Mouse (Mus musculus) midbrain, postnatal 0 days (tissue): ENCODE measurements at regions not wholly inside any gene's neighbourhood (a gene's known extent, or its start where the extent isn't known, plus 50 kb on each side); places are given as distances from the start of the nearest gene placed in this dataset.

ENCODE experiments used
- ATAC-seq: fragments of 200-750 bp; cut with Nextera tagmentation; 2 replicates; pipeline ENCODE4 v1.8.0; 2017; ENCODE audit warnings: moderate number of reproducible peaks, mild to moderate bottlenecking, moderate TSS enrichment, moderate library complexity; ENCODE audit not compliant: low FRiP score
- DNase-seq: peaks from one replicate; pipeline ENCODE4 v3.0.0-alpha.2; 2015; ENCODE audit warnings: low spot score
- H3K27ac ChIP-seq: fragments of 300-500 bp; sonication (generic); 2 replicates; pipeline ENCODE4 v1.5.1; 2014; ENCODE audit warnings: low read depth, mild to moderate bottlenecking, low read length, mixed read lengths
- H3K27me3 ChIP-seq: fragments of 300-500 bp; sonication (generic); 2 replicates; pipeline ENCODE4 v1.6.1; 2014; ENCODE audit warnings: low read length, control low read depth, mixed read lengths; ENCODE audit not compliant: insufficient read depth
- H3K36me3 ChIP-seq: fragments of 300-500 bp; sonication (generic); 2 replicates; pipeline ENCODE4 v1.6.1; 2014; ENCODE audit warnings: low read length, control low read depth, mixed read lengths; ENCODE audit not compliant: insufficient read depth
- H3K4me1 ChIP-seq: fragments of 300-500 bp; sonication (generic); 2 replicates; pipeline ENCODE4 v1.6.1; 2014; ENCODE audit warnings: mild to moderate bottlenecking, control low read depth, antibody characterized with exemption, low read length, mixed read lengths; ENCODE audit not compliant: insufficient read depth
- H3K4me2 ChIP-seq: fragments of 300-500 bp; sonication (generic); 2 replicates; pipeline ENCODE4 v1.6.1; 2014; ENCODE audit warnings: low read depth, mild to moderate bottlenecking, low read length, mixed read lengths; ENCODE audit not compliant: poor library complexity, severe bottlenecking
- H3K4me3 ChIP-seq: fragments of 300-500 bp; sonication (generic); 2 replicates; pipeline ENCODE4 v1.5.1; 2014; ENCODE audit warnings: low read depth, mild to moderate bottlenecking, low read length, moderate library complexity
- H3K9ac ChIP-seq: fragments of 300-500 bp; sonication (generic); replicated peaks from 2 replicates; pipeline ENCODE4 v1.6.1; 2014; ENCODE audit warnings: mild to moderate bottlenecking, low read length, moderate library complexity, mixed read lengths; ENCODE audit not compliant: poor library complexity, severe bottlenecking
- H3K9me3 ChIP-seq: fragments of 300-500 bp; sonication (generic); 2 replicates; pipeline ENCODE4 v1.6.1; 2016; ENCODE audit warnings: low read length, control low read depth
- CTCF ChIP-seq: IDR thresholded peaks from 2 replicates; pipeline ENCODE4 v1.5.1; 2016; ENCODE audit warnings: antibody characterized with exemption, mild to moderate bottlenecking
- WGBS: fragments of 180-500 bp; shearing (Covaris S2); extraction: QIAGEN DNeasy Blood & Tissue Kit; methylation state at CpG from one replicate; pipeline ENCODE4 v1.1.7; 2014; 5-methylcytosine and 5-hydroxymethylcytosine counted together

DNA sequence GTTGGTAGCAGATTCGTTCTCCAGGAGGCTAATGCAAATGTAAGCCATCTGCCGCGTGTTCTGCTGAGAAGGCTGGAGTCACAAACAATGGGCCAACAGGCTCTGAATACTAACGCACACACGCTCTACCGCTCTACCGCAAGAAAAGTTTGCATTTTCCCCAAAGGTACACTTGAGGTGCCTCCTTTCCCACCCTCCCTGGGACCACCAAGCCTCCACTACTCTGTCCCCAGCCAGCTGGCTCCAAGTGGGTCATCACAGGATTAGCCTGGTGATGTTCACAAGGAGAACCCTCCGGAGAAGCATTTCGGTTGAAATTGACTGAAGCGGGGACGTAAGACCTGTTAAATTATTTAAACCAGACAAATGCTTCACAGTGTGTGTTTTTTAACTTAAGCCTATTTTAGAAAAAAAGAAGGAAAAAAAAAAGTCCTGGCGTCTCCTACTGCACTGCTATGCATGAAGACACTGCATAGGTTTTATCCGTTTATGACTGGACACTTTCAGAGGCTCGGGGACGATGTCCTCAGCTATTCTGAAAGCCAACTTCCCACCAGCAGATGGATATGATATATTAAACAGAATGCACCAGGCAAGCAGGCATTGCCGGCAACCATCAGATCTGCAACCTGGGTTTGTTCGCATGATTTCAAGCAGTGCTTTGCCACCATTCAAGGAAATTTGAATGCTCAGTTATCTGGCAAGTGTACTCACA lies 187.8 kb downstream of the Rwdd3 start:
- Histone ChIP-seq H3K4me1 (no peaks in the 10 kb centered on the region), H3K9ac (no peak overlapping the region), H3K9me3 (no peaks in the 10 kb centered on the region), H3K27ac (no peak overlapping the region), H3K4me2 (peak overlapping the region; percentile 47), H3K4me3 (peak overlapping the region; percentile 20; the same call in 1 of the 2 replicates), H3K27me3 (no peaks in the 10 kb centered on the region), H3K36me3 (no peaks in the 10 kb centered on the region)
- 19% methylated on average over 17 of the region's 17 CpGs for WGBS
- peak; percentile 47; the same call in 1 of the 2 replicates for ATAC-seq
- TF ChIP-seq CTCF = no peak
- peak; percentile 60 for DNase-seq

- WGBS = 21% methylated on average over 10 of the region's 10 CpGs
- Histone ChIP-seq H3K27ac (no peak overlapping the region), H3K4me1 (no peaks in the 10 kb centered on the region), H3K27me3 (no peaks in the 10 kb centered on the region), H3K4me2 (peak overlapping the region; percentile 47), H3K4me3 (no peak overlapping the region), H3K9ac (no peak overlapping the region), H3K9me3 (no peaks in the 10 kb centered on the region), H3K36me3 (no peaks in the 10 kb centered on the region)
- DNase-seq (peak; percentile 35), ATAC-seq (no peak)
- no peak for TF ChIP-seq CTCF
These were observed 188.5 kb downstream of the Rwdd3 start for GRCm38 (mm10) chr3:120982795-120983555.

GRCm38 (mm10) chr3:120982218-120982617 lies 189.3 kb downstream of the Rwdd3 start:
- WGBS = 46% methylated on average over 4 of the region's 4 CpGs
- no peak for ATAC-seq
- no peak overlapping the region for H3K4me2 ChIP-seq
- H3K9ac ChIP-seq = no peak overlapping the region
- no peak overlapping the region for H3K4me3 ChIP-seq
- no peaks in the 10 kb centered on the region for H3K36me3 ChIP-seq
- no peak for TF ChIP-seq CTCF
- no peaks in the 10 kb centered on the region for H3K4me1 ChIP-seq
- H3K27me3 ChIP-seq = no peaks in the 10 kb centered on the region
- no peaks in the 10 kb centered on the region for H3K9me3 ChIP-seq
- DNase-seq = no peak
- H3K27ac ChIP-seq = no peak overlapping the region

DNA sequence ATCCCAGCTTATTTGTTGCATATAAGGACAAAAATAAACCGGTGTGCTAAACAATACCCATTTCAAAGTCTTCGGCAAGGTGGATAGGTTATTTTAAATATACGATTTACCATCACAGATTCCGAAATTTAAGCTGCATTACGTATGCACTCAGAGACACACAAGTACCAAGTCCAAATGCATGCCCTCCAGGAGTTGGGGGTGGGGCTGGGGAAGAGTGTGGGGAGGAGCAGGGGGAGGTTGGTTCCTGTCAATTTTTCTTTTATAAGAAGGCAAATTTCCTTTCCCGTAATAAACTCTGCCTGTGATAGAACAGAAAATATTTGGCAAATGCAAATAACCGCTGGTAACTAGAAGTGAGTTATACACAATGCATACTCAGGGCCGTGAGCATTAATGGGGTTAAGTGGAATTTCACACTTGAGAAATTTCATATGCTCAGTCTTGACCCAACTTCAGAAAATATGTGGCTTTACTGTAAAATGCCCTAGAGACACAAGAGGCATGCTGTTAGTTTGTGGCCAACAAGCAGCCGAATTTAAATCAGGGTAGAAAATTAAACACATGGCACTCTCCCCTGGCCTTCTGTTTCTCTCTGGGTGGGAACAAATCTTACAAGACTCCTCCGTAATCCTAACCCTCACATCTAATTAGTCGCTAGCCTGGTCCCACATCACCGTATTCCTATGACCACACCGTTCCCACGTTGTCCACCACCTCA lies 200.6 kb downstream of the Rwdd3 start:
- TF ChIP-seq CTCF = no peak
- Histone ChIP-seq H3K36me3 (no peaks in the 10 kb centered on the region), H3K9ac (no peak overlapping the region), H3K27ac (no peak overlapping the region), H3K4me3 (no peak overlapping the region), H3K9me3 (no peaks in the 10 kb centered on the region), H3K4me2 (no peak overlapping the region), H3K27me3 (no peaks in the 10 kb centered on the region), H3K4me1 (no peaks in the 10 kb centered on the region)
- WGBS = 71% methylated on average over 14 of the region's 14 CpGs
- DNase-seq (peak; percentile 53), ATAC-seq (no peak)

DNA sequence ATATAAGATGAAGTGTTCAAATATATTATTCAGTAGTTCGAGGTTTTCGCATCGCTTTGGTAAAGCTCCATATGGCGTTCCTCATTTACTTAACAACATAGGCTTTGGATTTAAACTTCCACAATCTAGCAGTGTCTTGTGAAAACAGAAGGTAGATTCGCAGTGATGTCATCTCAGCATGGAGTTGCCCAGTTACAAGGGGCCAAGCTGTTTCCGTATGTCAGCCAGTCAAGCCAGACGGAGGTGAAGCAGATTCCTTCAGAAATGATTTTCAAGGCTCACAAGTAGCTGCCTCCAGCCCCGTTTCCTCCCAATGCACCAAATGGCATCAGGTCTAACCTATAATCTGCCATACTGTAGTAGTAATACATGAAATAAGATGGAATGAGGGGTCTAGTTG lies 224.6 kb downstream of the Rwdd3 start:
- TF ChIP-seq CTCF = no peak
- WGBS = 89% methylated on average over 8 of the region's 8 CpGs
- H3K4me1 ChIP-seq = no peaks in the 10 kb centered on the region
- DNase-seq (no peak), ATAC-seq (no peak)
- H3K36me3 ChIP-seq = no peaks in the 10 kb centered on the region
- H3K27me3 ChIP-seq = no peaks in the 10 kb centered on the region
- no peaks in the 10 kb centered on the region for H3K9me3 ChIP-seq
- no peak overlapping the region for H3K27ac ChIP-seq
- no peak overlapping the region for H3K4me3 ChIP-seq
- no peak overlapping the region for H3K4me2 ChIP-seq
- H3K9ac ChIP-seq = no peak overlapping the region
